Mouse (Mus musculus) small intestine, adult 2 months (tissue): ENCODE data around the gene Cdk14. TPM values are rescaled to one million over a fixed set of nuclear protein-coding genes. Genes with fewer than 3 reads are reported as not detected.

ENCODE experiments used
- H3K27ac ChIP-seq: fragments of 200-500 bp; 2 replicates; pipeline ENCODE4 v1.5.1; 2012; ENCODE audit warnings: low read depth, low read length, control low read depth, inconsistent platforms; ENCODE audit not compliant: insufficient read depth
- H3K27me3 ChIP-seq: fragments of 200-500 bp; 2 replicates; pipeline ENCODE4 v1.6.1; 2012; ENCODE audit warnings: mild to moderate bottlenecking, moderate library complexity, low read length, inconsistent platforms; ENCODE audit not compliant: control insufficient read depth, insufficient read depth
- H3K36me3 ChIP-seq: fragments of 200-500 bp; 2 replicates; pipeline ENCODE4 v1.6.1; 2012; ENCODE audit warnings: mild to moderate bottlenecking, low read length, control low read depth, inconsistent platforms; ENCODE audit not compliant: control insufficient read depth, insufficient read depth
- H3K4me1 ChIP-seq: fragments of 200-500 bp; 2 replicates; pipeline ENCODE4 v1.6.1; 2012; ENCODE audit warnings: low read length, inconsistent platforms, mixed read lengths; ENCODE audit not compliant: control insufficient read depth, insufficient read depth, insufficient read length
- H3K4me3 ChIP-seq: fragments of 200-500 bp; 2 replicates; pipeline ENCODE4 v1.5.1; 2012; ENCODE audit warnings: low read depth, mild to moderate bottlenecking, control low read depth, inconsistent platforms, low read length, moderate library complexity
- CTCF ChIP-seq: fragments of 200-500 bp; IDR thresholded peaks from 2 replicates; pipeline ENCODE4 v1.5.1; 2012; ENCODE audit warnings: low read depth, mild to moderate bottlenecking, control low read depth, inconsistent platforms, low read length, moderate library complexity, mixed read lengths; ENCODE audit not compliant: insufficient replicate concordance, insufficient read length; ENCODE audit errors: extremely low read depth
- POLR2A ChIP-seq: fragments of 200-500 bp; IDR thresholded peaks from 2 replicates; pipeline ENCODE4 v1.6.1; 2012; ENCODE audit warnings: low read depth, mild to moderate bottlenecking, control low read depth, inconsistent platforms, low read length, moderate library complexity
- WGBS: fragments of 180-500 bp; shearing (Covaris S2); methylation state at CpG from one replicate; pipeline ENCODE4 v1.1.7; 2018; 5-methylcytosine and 5-hydroxymethylcytosine counted together
- polyA plus RNA-seq: library from polyadenylated mRNA; depleted of rRNA; stranded (reverse); fragments of >200 nt; gene quantifications from 2 replicates; pipeline ENCODE4 v1.2.3, GENCODE M21; 2012

The Cdk14 gene
- polyA plus RNA-seq, 1 experiment, result 0.37 TPM

- WGBS, result 60% methylated on average over 2 of the region's 2 CpGs
- TF ChIP-seq POLR2A, result no peak
- Histone ChIP-seq H3K27ac (no peak overlapping the region), H3K4me1 (no peaks in the 10 kb centered on the region), H3K4me3 (no peak overlapping the region), H3K27me3 (no peaks in the 10 kb centered on the region), H3K36me3 (no peaks in the 10 kb centered on the region)
Measured at GRCm38 (mm10) chr5:5180711-5181110, 239.4 kb downstream of the Cdk14 start.

GRCm38 (mm10) chr5:5180311-5180710 is 239.8 kb downstream of the Cdk14 start:
- no peak overlapping the region for H3K27ac ChIP-seq
- H3K4me1 ChIP-seq, result no peaks in the 10 kb centered on the region
- H3K4me3 ChIP-seq, result no peak overlapping the region
- H3K36me3 ChIP-seq, result no peaks in the 10 kb centered on the region
- no peak for TF ChIP-seq POLR2A
- no peaks in the 10 kb centered on the region for H3K27me3 ChIP-seq

GRCm38 (mm10) chr5:5176052-5176451 is 244.1 kb downstream of the Cdk14 start:
- Histone ChIP-seq H3K4me3 (no peak overlapping the region), H3K4me1 (no peaks in the 10 kb centered on the region), H3K27ac (no peak overlapping the region), H3K27me3 (no peaks in the 10 kb centered on the region), H3K36me3 (no peaks in the 10 kb centered on the region)
- 90% methylated on average over 10 of the region's 10 CpGs for WGBS
- no peak for TF ChIP-seq CTCF
- no peak for TF ChIP-seq POLR2A

- Histone ChIP-seq H3K4me1 (no peaks in the 10 kb centered on the region), H3K36me3 (no peaks in the 10 kb centered on the region), H3K27ac (no peak overlapping the region), H3K4me3 (no peak overlapping the region), H3K27me3 (no peaks in the 10 kb centered on the region)
- 79% methylated on average over 1 of the region's 1 CpGs for whole genome bisulfite sequencing
- TF ChIP-seq CTCF (no peak), POLR2A (no peak)
Measured at GRCm38 (mm10) chr5:5175611-5176010, 244.5 kb downstream of the Cdk14 start.

GRCm38 (mm10) chr5:5175090-5175489 is 245.0 kb downstream of the Cdk14 start:
- Histone ChIP-seq H3K4me3 (no peak overlapping the region), H3K27me3 (no peaks in the 10 kb centered on the region), H3K27ac (no peak overlapping the region), H3K36me3 (no peaks in the 10 kb centered on the region), H3K4me1 (no peaks in the 10 kb centered on the region)
- TF ChIP-seq POLR2A (no peak), CTCF (no peak)
- WGBS, result 80% methylated on average over 1 of the region's 1 CpGs

GRCm38 (mm10) chr5:5166086-5166485 is 254.0 kb downstream of the Cdk14 start:
- Histone ChIP-seq H3K4me3 (no peak overlapping the region), H3K4me1 (no peaks in the 10 kb centered on the region), H3K27me3 (no peaks in the 10 kb centered on the region), H3K36me3 (no peaks in the 10 kb centered on the region), H3K27ac (no peak overlapping the region)
- WGBS, result 71% methylated on average over 2 of the region's 2 CpGs
- TF ChIP-seq POLR2A (no peak), CTCF (no peak)

GRCm38 (mm10) chr5:5164326-5164725 is 255.8 kb downstream of the Cdk14 start:
- Histone ChIP-seq H3K27me3 (no peaks in the 10 kb centered on the region), H3K4me3 (no peak overlapping the region), H3K27ac (no peak overlapping the region), H3K36me3 (no peaks in the 10 kb centered on the region), H3K4me1 (no peaks in the 10 kb centered on the region)
- TF ChIP-seq POLR2A, result no peak
- TF ChIP-seq CTCF, result no peak
- 92% methylated on average over 5 of the region's 5 CpGs for WGBS

GRCm38 (mm10) chr5:5163823-5164222 is 256.3 kb downstream of the Cdk14 start:
- Histone ChIP-seq H3K4me3 (no peak overlapping the region), H3K27me3 (no peaks in the 10 kb centered on the region), H3K36me3 (no peaks in the 10 kb centered on the region), H3K4me1 (no peaks in the 10 kb centered on the region), H3K27ac (no peak overlapping the region)
- TF ChIP-seq POLR2A (no peak), CTCF (no peak)
- 61% methylated on average over 2 of the region's 2 CpGs for WGBS
